Mouse (Mus musculus) hindbrain, embryonic 16.5 days (tissue): ENCODE measurements around the gene Rassf3. TPM values are rescaled to one million over a fixed set of nuclear protein-coding genes. Genes with fewer than 3 reads are reported as not detected.

Source experiments
- ATAC-seq: fragments of 200-750 bp; cut with Nextera tagmentation; 2 replicates; pipeline ENCODE4 v1.8.0; 2017; ENCODE audit warnings: moderate TSS enrichment, moderate library complexity
- H3K27ac ChIP-seq: fragments of 300-500 bp; sonication (generic); 2 replicates; pipeline ENCODE4 v1.5.1; 2014; ENCODE audit warnings: low read depth, mild to moderate bottlenecking, control low read depth, low read length, moderate library complexity
- H3K27me3 ChIP-seq: fragments of 300-500 bp; sonication (generic); replicated peaks from 2 replicates; pipeline ENCODE4 v1.6.1; 2014; ENCODE audit warnings: low read length; ENCODE audit not compliant: control insufficient read depth, insufficient read depth
- H3K36me3 ChIP-seq: fragments of 300-500 bp; sonication (generic); 2 replicates; pipeline ENCODE4 v1.6.1; 2014; ENCODE audit warnings: mild to moderate bottlenecking, low read length, moderate library complexity, mixed read lengths; ENCODE audit not compliant: control insufficient read depth, insufficient read depth
- H3K4me1 ChIP-seq: fragments of 300-500 bp; sonication (generic); 2 replicates; pipeline ENCODE4 v1.6.1; 2014; ENCODE audit warnings: low read depth, low read length; ENCODE audit not compliant: control insufficient read depth, insufficient read depth
- H3K4me2 ChIP-seq: fragments of 300-500 bp; sonication (generic); 2 replicates; pipeline ENCODE4 v1.6.1; 2014; ENCODE audit warnings: mild to moderate bottlenecking, low read length, control low read depth, moderate library complexity
- H3K4me3 ChIP-seq: fragments of 300-500 bp; sonication (generic); 2 replicates; pipeline ENCODE4 v1.5.1; 2014; ENCODE audit warnings: mild to moderate bottlenecking, low read length, control low read depth, moderate library complexity
- H3K9ac ChIP-seq: fragments of 300-500 bp; sonication (generic); 2 replicates; pipeline ENCODE4 v1.6.1; 2014; ENCODE audit warnings: low read depth, mild to moderate bottlenecking, control low read depth, low read length, moderate library complexity
- H3K9me3 ChIP-seq: fragments of 300-500 bp; sonication (generic); 2 replicates; pipeline ENCODE4 v1.6.1; 2014; ENCODE audit warnings: mild to moderate bottlenecking, low read length, moderate library complexity; ENCODE audit not compliant: control insufficient read depth
- WGBS: fragments of 180-500 bp; shearing (Covaris S2); extraction: QIAGEN DNeasy Blood & Tissue Kit; methylation state at CpG from one replicate; pipeline ENCODE4 v1.1.7; 2014; 5-methylcytosine and 5-hydroxymethylcytosine counted together
- polyA plus RNA-seq: library from polyadenylated mRNA; unstranded; fragments of >200 nt; fragmentation: Nextera tagmentation; extraction: Ambion mirVana; gene quantifications from 2 replicates; pipeline ENCODE4 v1.2.1, GENCODE M21; 2015

Gene Rassf3
- polyA plus RNA-seq, 1 experiment from 2014 or later: 5.3 TPM

DNA sequence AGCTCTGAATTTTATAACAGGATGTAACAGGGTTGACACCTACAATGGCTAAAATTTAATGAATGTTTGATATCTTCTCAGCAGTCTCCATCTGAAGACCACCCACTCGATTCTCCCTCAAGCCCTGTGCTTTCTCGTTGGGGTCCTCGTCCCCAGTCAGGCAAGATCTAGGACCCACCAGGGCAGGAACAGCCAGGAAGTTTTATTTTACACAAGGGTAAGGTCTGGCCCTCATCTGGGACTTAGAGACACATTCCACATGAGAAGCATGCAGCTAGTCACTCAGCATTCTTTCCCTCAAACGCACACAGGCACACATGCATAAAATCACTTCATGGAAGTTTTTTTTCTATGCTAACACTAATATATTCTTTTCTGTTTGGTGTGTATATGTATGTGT is 39.5 kb downstream of the Rassf3 start:
- 77% methylated on average over 4 of the region's 4 CpGs for WGBS
- Histone ChIP-seq H3K36me3 (no peaks in the 10 kb centered on the region), H3K4me1 (peaks cover 13% of the 10 kb centered on the region), H3K27me3 (no peaks in the 10 kb centered on the region), H3K4me3 (no peak overlapping the region), H3K27ac (no peak overlapping the region), H3K4me2 (no peak overlapping the region), H3K9me3 (no peaks in the 10 kb centered on the region), H3K9ac (no peak overlapping the region)
- ATAC-seq: no peak

DNA sequence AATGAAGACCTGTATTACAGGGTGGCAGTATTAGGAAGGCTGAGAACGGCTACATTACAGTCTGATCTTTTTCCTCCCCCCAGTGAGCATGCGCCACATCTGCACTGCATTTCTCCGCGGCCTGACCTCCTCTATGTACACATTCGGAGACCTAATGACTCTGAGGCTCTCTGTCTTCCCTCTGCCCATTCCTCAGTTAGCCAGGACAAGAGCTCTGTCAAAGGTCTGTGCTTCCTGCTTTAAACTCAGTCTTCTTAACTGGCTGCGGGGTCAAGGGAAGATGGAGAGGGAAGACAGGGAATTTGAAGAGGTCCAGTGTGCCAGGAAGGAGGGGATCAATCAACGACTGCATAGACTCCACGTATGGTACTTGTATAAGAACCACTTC is 39.9 kb downstream of the Rassf3 start:
- no peak for ATAC-seq
- Histone ChIP-seq H3K36me3 (no peaks in the 10 kb centered on the region), H3K9ac (no peak overlapping the region), H3K27ac (no peak overlapping the region), H3K4me3 (no peak overlapping the region), H3K4me1 (peaks cover 13% of the 10 kb centered on the region), H3K27me3 (no peaks in the 10 kb centered on the region), H3K9me3 (no peaks in the 10 kb centered on the region), H3K4me2 (no peak overlapping the region)
- WGBS: 56% methylated on average over 8 of the region's 8 CpGs

DNA sequence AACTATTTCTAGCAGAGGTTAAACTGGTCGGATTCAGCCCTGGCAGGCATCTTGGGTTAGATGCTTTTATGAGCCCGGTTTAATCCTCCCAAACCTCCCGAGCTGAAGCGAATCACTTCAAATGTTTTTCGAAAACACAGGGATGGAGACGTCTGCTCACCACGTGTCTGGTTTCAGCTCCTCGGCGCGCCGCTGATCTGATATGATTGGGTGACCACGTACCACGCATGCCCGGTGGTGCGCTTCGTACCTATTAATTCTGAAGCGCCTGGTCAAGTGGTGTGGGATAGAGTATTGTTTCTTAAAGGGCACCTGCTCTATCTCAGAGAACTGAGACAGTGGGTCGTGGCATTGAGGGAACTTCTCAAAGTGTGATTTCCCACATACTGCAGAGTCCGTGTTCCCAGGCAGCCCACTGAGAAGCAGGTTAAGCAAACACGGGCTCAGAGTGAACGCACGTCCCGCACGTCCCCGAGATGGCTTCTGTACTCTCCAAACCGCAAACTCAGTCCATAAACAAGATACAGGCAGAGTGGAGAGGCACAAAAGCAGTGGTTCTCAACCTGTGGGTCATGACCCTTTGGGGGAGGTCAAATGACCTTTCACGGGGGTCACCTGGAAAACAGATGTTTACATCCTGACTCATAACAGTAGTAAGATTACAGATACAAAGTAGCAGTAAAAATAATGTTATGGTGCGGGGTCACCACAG is 40.4 kb downstream of the Rassf3 start:
- 74% methylated on average over 28 of the region's 28 CpGs for WGBS
- ATAC-seq: no peak

DNA sequence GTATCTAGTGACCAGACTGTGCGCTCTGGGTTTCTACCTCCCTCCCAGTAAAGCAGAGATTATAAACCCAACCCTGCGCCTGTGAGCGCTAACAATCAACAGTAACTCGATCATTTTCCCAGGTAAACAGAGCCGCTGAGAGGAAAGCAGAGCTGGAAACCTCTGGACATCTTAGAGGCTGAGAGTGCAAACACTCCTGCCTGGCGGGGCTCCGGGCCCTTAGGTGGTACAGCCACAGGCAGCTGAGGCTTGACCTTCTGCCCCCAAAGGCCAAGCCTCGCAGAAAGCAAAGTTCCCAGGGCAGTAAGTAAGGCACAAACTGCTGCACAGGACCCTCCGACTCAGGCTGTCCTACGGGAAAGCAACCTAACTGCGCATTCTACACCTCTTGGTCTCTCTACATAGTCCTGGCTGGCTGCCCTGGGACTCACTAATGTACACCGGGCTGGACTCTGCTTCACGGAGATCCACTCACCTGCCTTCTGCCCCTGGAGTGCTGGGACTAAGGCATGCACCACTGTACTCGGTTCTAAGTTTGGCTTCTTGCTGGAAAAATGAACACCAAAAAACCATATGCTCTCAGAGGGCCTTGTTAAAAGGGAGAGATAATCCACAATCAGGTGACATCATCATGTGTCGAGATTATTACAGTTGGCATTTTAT is 41.6 kb downstream of the Rassf3 start:
- Histone ChIP-seq H3K36me3 (no peaks in the 10 kb centered on the region), H3K4me3 (no peak overlapping the region), H3K9me3 (no peaks in the 10 kb centered on the region), H3K27me3 (no peaks in the 10 kb centered on the region), H3K27ac (no peak overlapping the region), H3K4me2 (no peak overlapping the region), H3K4me1 (peaks cover 22% of the 10 kb centered on the region), H3K9ac (no peak overlapping the region)
- no peak for ATAC-seq
- WGBS: 83% methylated on average over 15 of the region's 15 CpGs

More for the DNA sequence above, 40.4 kb downstream of the Rassf3 start:
- H3K4me3 ChIP-seq: no peak overlapping the region
- no peak overlapping the region for H3K9ac ChIP-seq
- peak overlapping the region; percentile 15; the same call in 1 of the 2 replicates for H3K4me2 ChIP-seq
- no peaks in the 10 kb centered on the region for H3K27me3 ChIP-seq
- H3K36me3 ChIP-seq: no peaks in the 10 kb centered on the region
- H3K9me3 ChIP-seq: no peaks in the 10 kb centered on the region
- H3K4me1 ChIP-seq: peaks cover 13% of the 10 kb centered on the region
- no peak overlapping the region for H3K27ac ChIP-seq

DNA sequence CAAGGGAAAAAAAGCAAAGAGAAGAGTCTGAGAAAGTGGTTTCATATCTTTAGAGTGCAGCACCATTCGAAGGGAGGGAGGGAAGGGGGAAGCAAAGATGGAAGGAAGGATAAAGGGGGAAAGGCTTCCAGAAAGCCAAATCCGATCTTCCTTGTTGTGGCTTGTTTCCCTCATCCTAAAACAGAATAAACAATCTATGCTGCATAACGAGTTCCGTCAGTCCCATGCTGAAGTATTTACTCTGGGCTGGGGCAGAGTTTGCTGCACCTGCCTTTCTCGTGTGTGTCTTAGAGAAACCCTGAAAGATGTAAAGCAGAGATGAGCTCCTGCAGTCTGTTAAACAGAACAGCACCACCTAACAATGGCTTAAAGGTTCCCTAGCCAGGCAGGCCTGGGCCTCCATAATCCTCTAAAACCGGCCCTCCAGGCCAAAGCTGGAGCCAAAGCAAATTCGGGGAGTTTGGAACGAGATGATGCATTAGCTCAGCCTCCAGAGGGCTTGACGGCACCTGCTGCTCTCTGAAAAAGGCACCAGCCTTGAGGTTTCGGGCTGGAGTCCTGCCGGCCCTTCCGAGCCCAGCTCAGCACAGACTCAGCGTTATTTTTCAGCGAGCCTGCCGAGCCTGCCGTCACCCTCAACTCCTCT is 43.4 kb downstream of the Rassf3 start:
- WGBS: 33% methylated on average over 16 of the region's 16 CpGs
- Histone ChIP-seq H3K4me1 (peaks cover 26% of the 10 kb centered on the region), H3K9ac (peak overlapping the region; percentile 43), H3K4me3 (no peak overlapping the region), H3K9me3 (no peaks in the 10 kb centered on the region), H3K4me2 (peak overlapping the region; percentile 19), H3K27me3 (no peaks in the 10 kb centered on the region), H3K27ac (peak overlapping the region; percentile 75), H3K36me3 (no peaks in the 10 kb centered on the region)
- ATAC-seq: peak; percentile 20; the same call in 1 of the 2 replicates

DNA sequence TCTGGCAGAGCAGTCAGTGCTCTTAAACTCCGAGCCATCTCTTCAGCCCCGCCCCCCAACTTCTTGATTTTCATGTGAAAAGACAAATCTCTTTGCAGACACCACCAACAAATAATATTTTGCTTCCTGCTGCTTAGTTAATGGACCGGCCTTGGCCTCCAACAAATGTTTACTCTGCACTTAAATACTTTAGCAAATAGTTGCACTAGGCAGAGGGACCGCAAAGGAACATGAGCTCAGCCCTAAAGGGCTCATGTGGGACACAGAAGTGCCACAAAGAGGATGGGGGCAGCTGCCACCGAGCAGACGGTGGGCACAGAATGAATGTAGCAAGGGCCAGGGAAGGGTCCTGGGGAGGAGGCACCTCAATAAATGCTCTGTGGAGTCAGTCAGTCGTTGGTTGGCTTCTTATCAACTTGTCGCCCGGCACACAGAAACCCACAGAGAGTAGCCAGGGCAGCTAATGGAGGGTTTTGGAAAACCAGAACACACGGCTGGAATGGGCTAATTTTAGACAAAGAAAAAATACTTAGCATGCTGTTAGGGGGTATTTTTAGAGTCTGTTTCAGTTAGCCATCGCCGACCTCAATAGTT is 44.0 kb downstream of the Rassf3 start:
- ATAC-seq: peak; percentile 61
- H3K4me1 ChIP-seq: peaks cover 26% of the 10 kb centered on the region
- no peaks in the 10 kb centered on the region for H3K36me3 ChIP-seq
- H3K27ac ChIP-seq: peak overlapping the region; percentile 75; the same call in 1 of the 2 replicates
- no peak overlapping the region for H3K4me3 ChIP-seq
- 50% methylated on average over 12 of the region's 12 CpGs for WGBS
- no peak overlapping the region for H3K4me2 ChIP-seq
- H3K9ac ChIP-seq: no peak overlapping the region
- no peaks in the 10 kb centered on the region for H3K27me3 ChIP-seq
- H3K9me3 ChIP-seq: no peaks in the 10 kb centered on the region

DNA sequence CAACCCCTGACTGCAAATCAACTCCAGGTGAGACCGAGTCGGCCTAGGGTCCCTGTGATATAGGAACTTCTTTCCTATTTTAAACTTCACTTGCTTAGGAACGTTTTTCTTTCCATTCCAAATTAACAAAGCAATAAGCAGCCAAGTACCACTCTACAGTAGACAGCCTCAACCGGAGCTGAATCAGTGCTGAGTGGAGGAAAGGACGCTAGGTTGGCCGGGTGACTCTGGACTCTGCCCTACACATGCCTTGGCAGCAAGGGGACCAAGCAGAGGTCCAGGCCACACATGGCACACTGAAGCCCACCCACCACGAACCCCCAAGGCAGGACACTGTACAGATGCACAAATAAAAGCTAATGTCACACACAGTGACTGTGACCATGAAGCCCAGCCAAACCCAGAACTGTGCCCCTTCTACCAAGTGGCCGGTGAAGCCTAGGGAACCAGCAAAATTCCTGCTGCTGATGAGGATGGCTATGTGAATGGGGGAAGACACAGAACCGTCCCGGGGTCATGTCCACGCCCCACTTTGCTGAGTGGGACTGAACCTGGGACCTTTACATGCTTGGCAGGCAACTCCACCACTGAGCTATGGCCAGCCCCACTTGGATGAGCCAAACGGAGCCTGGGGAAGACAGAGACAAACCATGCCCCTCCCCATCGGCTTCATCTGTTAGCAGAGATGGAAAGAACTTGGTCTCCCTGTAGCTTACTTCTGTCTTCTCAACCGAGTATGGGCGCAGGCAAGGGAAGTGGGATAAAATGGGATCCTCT is 45.2 kb downstream of the Rassf3 start:
- Histone ChIP-seq H3K27ac (no peak overlapping the region; the same call in 1 of the 2 replicates), H3K4me1 (peaks cover 30% of the 10 kb centered on the region)

DNA sequence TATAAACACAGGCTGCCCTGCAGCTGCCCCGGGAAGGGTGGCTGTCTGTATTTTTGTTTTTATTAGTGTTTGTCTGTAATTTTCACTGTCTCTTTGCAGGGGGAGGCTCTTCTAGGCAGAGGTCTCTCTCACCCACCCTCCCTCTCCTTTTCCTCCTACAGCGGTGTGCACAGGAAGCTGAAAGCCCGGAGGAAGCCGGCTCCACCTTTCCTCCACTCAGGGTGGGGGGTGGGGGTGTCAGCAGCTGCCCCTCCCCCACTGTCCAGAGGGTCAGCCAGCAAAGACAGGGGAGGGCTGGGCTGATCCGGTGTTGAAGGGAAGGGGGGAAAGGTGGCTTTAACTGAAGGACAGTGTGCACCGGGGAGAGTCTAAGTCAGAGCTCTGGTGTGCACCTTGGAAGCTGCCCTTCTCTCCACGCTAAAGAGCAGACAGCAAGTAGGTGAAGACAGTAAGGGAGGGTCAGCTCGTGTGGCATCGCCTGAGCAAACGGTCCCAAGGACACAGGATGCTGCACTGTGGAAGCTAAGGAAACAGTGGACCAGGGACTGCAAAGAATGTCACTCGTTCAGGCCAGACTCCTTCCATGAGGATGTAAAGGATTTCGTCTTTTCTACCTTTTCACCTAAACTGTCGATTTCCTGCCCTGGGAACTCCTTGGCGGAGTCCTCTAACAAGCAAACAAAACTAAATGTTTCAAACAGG is 46.0 kb downstream of the Rassf3 start:
- H3K4me1 ChIP-seq: peaks cover 30% of the 10 kb centered on the region
- peak overlapping the region; percentile 64 for H3K27ac ChIP-seq
- 42% methylated on average over 14 of the region's 14 CpGs for WGBS
- no peak for ATAC-seq
- H3K36me3 ChIP-seq: no peaks in the 10 kb centered on the region
- H3K9ac ChIP-seq: peak overlapping the region; percentile 47; the same call in 1 of the 2 replicates
- H3K27me3 ChIP-seq: no peaks in the 10 kb centered on the region
- H3K9me3 ChIP-seq: no peaks in the 10 kb centered on the region
- peak overlapping the region; percentile 6; the same call in 1 of the 2 replicates for H3K4me2 ChIP-seq
- H3K4me3 ChIP-seq: no peak overlapping the region

More for the DNA sequence above, 45.2 kb downstream of the Rassf3 start:
- H3K9me3 ChIP-seq: no peaks in the 10 kb centered on the region
- 78% methylated on average over 15 of the region's 15 CpGs for whole genome bisulfite sequencing
- no peaks in the 10 kb centered on the region for H3K27me3 ChIP-seq
- peak; percentile 15; the same call in 1 of the 2 replicates for ATAC-seq
- no peaks in the 10 kb centered on the region for H3K36me3 ChIP-seq
- H3K4me2 ChIP-seq: no peak overlapping the region
- H3K4me3 ChIP-seq: no peak overlapping the region
- H3K9ac ChIP-seq: no peak overlapping the region
